Mouse (Mus musculus) megakaryocyte-erythroid progenitor cell, adult 5-6 weeks (primary cell): ENCODE measurements around the gene Cnn2. TPM values are rescaled to one million over a fixed set of nuclear protein-coding genes. Genes with fewer than 3 reads are reported as not detected.
A peak's percentile ranks its signal among the peaks of the same experiment; 100 is the strongest.

Experiments used
- ATAC-seq: replicated peaks from 2 replicates; pipeline ENCODE4 v1.8.0; 2016; ENCODE audit warnings: mild to moderate bottlenecking, inconsistent platforms; ENCODE audit not compliant: severe bottlenecking, poor library complexity, low FRiP score, low TSS enrichment
- total RNA-seq, 2 experiments: library from RNA; stranded (forward) in 1 of 2; stranded (reverse) in 1 of 2; fragments of 200-1000, 215-1000 nt in 1 of 2; fragments of >200 nt in 1 of 2; fragmentation: Nextera tagmentation in 1 of 2; gene quantifications; 2 replicates each; pipeline ENCODE4 v1.2.3; 2014 to 2017

Cnn2 gene
- total RNA-seq, 2 experiments from 2014 or later: 13.8 to 18.0 TPM

DNA sequence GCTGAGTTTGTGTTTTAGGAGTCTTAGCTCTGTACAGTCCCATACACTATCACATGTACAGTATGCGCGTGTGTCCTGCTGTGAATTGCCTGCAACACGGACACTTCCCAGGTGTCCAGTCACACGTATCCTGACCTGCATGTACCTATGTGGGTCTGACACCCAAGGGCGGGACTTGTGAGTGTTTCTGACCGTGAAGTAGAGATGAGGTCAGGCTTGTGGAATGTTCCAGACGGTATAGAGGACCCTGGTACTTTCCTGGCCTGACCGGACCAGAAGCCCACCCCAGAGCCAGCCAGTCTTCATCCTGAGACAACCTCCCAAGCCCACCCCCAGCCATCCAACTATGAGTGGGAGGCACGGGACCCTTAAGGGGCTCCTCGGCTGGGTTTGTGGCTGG lies 27.2 kb downstream of the Cnn2 start:
- ATAC-seq: no peak

DNA sequence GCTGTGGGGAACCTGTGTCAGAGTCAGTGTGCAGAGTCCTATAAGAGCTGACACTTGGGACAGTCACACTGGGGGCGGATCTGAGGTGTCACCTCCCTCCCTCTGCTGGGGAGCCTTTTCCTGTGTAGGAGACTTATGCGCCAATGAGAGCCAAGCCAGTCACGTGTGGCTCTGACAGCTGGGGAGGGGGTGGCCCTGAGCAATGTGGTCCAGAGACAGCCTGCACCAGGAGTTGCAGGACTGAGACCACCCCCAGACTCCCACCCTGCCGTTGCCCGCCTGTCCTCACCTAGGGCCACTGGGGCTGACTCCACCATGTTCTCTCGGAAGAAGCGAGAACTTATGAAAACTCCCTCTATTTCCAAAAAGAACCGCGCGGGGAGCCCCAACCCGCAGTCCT lies 28.1 kb downstream of the Cnn2 start, which contains the start of gene Arhgap45:
Gene Arhgap45, plus strand, starts transcription at position 143 of the 400 bp plus-strand sequence.
- peak; percentile 79 for ATAC-seq

DNA sequence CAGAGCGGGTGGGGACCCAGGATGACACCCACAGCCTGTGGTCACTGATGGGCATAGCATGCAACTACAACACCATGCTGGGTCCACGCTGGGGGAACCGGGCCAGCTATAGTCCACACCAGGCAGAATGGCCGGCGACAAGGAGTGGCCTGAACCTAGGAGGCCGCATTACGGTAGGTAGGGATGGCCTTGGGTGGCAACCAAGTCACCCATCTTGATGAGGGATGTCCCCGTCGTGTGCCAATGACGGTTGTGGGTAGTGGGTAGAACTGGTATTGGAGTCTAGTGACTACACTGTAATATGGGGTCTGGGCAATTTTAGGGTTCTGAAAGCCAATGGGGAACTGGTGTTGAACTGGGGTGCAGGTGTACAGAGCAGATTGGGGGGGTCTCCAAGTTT lies 28.5 kb downstream of the Cnn2 start:
- ATAC-seq: peak; percentile 14

DNA sequence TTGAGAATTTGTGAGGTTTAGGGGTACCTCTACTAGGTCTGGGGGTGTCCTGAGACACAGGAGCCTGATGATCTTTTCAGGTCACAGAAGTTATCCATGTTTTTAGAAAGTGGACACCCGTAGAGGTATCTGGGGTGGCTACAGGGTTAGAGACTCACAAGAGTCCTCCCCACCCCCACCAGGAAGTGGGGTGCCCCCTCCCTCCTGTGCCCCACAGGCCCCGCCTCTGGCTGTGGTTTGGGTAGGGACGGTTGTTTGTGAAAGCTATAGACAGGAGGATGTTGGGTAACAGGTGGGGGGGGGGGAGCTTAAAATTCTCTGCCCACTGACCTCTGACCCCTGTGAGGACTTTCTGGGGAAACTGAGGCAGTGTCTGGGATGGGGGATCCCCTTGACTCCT lies 29.0 kb downstream of the Cnn2 start:
- ATAC-seq: peak; percentile 21; the same call in 1 of the 2 replicates

DNA sequence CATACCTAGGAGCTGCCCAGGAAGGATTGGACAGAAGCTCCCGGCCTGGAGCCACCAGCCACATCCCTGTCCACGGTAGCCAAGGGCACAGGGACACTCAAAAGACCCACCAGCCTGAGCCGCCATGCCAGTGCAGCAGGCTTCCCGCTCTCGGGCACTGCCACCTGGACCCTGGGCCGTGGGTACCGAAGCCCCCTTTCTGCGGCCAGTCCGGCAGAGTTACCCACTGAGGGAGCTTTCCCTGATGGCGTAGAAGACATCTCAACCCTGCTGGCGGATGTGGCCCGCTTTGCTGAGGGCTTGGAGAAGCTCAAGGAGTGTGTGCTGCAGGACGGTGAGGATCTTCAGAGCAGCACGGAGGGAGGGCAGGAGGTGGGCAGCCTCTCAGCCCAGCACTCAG lies 29.4 kb downstream of the Cnn2 start:
- no peak for ATAC-seq

DNA sequence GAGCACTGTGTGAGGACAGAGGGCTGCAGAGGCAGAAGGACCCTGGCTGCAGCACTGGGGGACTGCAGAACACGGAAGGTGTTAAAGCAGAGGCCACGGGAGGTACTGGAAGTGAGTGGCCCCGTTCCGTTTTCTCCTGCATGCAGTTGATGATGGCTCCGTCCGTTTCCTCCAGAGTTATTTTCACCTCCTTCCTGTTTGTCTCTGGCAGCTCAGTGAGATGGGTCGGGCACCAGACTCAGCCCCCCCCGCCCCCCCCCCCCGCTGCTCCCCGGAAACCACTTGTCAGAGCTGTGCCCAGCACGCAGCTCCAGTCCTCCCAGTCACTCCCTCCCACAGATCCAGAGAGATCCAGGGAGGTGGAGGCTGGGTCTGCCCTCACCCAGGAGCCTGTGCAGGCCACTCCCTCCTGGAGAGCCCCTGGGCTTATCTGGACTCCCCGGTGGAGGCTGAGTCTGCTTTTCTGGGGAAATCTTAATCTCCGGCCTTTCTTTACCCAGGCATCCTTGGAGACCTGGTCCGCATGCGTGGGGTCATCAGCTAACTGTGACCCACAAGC lies 30.4 kb downstream of the Cnn2 start:
- peak; percentile 34 for ATAC-seq

DNA sequence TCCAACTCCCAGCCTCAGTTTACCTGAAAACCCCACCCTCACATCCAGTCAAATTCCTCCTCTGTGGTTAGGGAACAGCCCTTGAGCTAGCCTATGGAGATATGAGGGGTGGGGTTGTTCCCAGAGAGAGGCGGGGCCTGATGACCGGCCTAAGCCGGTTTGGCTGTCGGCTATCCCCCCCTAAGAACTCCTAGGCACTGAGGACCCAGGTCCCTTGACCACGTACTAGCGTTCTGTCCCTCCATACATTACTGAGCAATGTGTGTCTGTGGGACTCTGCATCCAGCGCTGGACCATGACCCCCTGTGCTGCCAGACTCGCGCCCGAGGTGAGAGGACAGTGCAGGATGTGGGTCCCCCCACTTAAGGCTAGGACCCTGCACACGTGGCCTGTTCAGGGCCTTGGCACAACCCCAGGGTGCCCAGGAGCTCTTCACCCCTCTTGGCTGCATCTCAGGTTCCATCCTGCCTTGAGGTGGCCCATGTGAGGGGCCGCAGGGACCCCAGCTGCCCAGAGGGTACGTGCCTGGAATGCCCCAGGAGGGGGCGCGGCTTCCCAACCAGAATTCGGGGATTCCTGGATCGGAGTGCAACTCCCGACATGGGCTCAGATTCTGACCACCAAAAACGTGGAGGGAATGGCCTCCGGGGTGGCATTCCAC lies 31.2 kb downstream of the Cnn2 start:
- no peak for ATAC-seq

DNA sequence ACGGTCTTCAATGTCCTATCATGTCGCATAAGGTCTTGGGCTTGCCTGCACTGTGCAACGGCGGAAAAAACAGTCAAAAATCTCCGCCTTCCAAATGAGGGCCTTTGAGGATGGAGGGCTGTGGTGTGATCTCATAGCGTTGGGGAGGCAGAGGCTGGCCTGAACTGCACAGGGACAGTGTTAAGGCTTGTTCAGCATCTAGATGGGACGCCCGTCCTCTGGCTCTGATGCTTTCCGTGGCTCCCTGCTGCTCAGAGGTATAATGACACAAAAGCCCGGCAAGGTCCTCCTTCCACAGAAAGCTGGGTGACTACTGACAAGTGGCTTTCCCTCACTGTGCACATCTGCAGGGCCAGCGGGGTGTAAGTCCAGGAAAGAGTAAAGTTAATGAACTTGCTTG lies 31.8 kb downstream of the Cnn2 start:
- ATAC-seq: no peak

DNA sequence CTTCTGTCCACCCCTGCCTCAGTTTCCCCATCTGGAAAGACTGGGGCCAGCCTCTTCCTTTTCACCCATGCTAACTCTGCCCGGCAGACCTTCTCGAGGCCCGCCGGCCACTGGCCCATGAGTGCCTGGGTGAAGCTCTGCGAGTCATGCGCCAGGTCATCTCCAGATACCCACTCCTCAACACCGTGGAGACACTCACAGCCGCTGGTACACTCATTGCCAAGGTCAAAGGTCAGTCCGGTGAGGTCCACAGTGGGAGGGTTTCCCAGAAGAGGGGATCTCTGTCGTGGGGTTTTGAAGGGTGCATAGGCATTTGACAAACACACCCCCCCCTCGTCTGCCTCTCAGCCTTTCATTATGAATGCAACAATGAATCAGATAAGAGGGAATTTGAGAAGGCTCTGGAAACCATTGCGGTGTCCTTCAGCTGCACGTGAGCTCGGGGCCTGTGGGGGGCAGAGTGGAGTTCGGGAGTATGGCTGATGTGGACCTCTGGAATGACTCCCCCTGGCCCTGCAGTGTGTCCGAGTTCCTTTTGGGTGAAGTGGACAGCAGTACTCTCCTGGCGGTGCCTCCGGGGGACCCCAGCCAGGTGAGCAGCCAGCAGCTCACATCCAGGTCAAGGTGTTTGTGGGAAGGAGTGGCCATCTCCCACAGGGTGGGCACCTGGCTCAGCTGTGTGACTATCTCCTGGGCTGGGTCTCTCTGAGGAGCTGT lies 32.4 kb downstream of the Cnn2 start:
- no peak for ATAC-seq

DNA sequence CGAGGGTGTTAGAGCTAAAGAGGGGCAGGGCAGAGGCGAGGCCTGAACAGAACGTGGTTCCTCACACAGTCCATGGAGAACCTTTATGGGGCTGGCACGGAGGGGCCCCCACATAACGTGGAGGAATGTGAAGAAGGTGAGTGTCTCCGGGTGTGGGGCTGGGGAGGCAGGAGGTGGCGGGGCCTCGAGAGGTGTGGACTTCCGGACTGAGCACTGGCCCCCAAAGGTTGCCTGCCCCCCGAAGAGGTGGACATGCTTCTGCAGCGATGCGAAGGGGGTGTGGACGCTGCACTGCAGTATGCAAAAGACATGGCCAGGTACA lies 32.9 kb downstream of the Cnn2 start:
- ATAC-seq: no peak

DNA sequence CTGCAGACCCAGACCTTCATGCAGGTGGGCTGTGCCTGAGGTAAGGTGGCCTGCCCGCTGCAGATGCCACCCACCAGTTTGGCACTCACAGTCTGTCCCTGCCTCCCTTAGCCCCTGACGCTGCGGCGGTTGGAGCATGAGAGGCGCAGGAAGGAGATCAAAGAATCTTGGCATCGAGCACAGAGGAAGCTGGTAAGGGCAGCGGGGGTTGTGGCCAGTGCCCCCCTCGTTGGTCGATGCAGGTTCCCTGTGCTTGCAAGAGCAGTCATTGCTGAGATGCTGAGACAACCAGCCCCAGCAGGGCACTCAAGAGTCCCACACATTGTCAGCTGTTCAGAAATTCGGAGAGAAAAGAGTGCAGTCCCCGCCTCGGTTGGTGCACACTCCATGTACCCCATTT lies 33.8 kb downstream of the Cnn2 start:
- ATAC-seq: no peak

DNA sequence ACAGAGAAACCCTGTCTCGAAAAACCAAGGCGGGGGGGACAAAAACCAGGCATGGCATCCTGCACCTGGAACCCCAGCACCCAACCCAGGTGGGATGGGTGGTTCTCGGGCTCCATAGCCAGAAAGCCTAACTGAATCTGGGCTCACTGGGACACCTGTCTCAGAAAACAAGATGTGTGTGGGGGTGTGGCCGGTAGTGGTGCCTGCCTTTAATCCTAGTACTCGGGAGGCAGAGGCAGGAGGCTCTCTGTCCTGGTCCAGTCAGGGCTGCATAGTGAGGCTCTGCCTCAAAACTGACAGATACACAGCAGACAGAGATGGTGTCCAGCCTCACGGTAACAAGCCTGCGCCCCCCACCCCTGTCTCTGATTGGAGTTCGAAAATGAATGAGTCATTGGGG lies 34.4 kb downstream of the Cnn2 start:
- no peak for ATAC-seq

DNA sequence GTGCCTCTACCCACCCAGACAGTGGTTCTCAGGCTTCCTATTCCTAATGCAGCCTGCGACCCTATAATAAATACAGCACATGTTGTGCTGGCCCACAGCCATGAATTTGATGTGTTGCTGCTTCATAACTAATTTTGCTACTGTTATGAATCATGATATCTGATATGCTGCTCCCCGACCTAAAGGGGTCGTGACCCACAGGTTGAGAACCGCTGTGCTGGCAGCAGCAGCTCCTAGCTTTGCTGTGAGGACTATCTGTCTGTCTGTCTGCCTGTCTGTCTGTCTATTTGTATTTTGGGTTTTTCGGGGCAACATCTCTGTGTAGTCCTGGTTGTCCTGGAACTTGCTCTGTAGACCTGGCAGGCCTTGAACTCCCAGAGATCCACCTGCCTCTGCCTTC lies 35.4 kb downstream of the Cnn2 start:
- no peak for ATAC-seq

DNA sequence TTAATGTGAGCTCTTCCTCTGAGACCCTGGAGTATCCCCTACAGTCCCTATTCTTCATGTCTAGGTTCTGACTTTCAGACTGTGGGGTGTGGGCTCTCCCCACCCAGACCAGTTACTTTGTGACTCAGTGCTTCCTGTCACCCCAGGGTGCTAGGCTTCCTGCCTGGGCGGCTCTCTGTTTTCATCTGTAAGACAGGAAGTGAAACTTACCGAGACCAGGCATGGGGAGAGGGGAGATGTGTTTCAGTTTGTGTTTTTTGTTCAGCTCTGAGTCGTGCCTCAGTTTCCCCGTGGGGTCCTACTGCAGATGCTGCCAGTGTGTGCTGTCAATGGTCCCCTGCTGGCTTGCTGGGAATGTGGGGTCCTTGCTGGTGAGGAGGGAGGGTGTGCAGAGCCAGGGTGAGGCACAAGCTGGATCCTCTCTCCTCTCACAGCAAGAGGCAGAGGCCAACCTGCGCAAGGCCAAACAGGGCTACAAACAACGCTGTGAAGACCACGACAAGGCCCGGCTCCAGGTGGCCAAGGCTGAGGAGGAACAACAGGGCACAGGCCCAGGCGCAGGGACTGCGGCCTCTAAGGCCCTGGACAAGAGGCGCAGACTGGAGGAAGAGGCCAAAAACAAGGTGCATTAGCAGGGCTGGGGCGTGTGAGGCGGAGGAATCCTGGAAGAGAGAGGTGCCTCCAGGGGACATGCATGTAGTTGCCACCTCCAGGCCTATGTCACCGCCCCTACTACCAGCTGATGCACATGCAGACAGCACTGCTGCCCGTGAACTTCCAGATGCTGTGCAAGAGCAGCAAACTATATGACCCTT lies 36.1 kb downstream of the Cnn2 start:
- no peak for ATAC-seq

DNA sequence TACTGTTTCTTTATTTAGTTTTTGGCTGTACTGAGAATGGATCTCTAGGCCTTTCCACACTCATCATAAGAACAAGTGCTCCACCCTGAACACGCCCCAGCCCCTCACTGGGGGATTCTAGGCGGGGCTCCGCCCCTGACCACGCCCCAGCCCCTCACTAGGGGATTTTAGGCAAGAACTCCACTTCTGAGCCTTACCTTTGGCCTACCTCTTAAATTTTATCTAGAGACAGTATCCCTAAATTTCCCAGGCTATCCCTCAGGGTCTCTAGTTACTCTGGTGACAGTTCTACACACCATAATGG lies 36.6 kb downstream of the Cnn2 start:
- no peak for ATAC-seq

DNA sequence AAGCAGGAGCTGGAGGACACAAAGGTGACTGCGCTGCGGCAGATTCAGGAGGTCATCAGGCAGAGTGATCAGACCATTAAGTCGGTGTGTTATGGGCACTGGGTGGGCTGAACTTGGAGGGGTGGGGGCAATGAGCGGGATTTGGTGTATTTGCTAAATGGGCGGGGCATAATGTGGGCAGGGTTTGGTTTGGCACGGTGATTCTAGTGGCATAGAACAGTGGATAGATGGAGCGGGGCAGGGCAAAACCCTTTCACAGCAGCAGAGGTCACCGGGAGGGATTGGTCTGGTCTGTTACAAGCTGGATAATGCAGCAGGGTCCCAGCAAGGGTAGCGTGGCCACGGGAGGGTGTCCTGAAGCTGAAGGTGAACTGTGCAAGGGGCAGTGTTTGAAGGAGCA lies 37.1 kb downstream of the Cnn2 start:
- no peak for ATAC-seq

DNA sequence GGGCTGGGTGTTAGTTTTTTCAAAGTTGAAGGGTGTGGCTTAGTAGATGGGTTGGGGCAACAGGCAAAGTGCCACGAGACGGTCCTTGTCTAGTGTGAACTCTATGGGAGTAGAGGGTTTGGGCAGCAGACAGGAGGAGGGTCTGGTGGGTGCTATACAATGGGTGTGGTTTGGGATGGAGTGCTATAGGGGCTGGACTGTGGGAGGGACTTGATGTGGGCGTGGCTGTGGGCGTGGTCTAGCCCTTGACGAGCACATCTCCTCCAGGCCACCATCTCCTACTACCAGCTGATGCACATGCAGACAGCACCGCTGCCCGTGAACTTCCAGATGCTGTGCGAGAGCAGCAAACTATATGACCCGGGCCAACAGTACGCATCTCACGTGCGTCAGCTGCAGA lies 37.5 kb downstream of the Cnn2 start:
- ATAC-seq: peak; percentile 57

DNA sequence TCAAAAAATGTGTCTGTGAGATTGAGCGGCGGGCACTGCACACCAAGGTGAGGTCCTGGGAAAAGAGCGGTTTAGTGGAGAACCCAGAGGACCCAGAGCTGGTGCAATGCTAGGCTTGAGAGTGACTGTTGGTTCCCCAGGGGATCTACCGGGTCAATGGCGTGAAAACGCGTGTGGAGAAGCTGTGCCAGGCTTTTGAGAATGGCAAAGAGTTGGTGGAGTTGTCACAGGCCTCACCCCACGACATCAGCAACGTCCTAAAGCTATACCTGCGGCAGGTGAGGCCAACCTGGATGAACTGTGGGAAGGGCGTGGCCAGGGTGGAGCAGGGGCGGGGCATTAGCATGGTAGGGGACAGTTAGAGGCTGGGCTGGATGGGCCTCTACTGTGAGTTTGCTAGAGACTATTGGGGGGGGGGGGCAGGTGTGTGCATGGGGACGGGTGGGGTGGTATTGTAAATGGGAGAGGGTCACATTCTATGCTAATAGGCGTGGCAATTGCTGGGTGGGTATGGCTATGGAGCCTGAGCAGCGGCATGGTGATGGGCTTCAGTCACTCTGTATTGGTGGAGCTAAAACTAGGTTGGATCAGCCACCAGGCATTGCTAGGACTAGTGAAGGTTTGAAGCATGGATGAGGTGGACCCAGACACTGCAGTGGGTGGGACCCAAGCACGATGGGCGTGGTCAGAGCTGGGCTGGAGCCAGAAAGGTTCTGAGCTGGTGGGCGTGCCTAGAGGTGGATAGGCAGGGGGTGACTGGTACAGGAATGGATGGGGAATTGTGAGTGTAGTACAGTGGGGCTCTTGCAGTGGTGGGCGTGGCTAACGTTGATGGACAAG lies 39.5 kb downstream of the Cnn2 start:
- no peak; the same call in 1 of the 2 replicates for ATAC-seq

DNA sequence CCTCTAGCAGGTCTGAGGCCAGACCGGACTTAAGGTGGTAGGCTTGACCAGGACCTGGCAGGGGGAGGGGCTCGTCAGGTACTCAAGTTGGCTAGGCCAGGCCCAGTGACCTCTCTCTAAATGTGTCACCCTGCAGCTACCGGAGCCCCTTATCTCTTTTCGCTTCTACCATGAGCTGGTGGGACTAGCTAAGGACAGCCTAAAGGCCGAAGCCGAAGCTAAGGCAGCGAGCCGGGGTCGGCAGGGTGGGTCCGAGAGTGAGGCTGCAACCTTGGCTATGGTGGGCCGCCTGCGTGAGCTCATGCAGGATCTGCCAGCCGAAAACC lies 40.1 kb downstream of the Cnn2 start:
- ATAC-seq: no peak

DNA sequence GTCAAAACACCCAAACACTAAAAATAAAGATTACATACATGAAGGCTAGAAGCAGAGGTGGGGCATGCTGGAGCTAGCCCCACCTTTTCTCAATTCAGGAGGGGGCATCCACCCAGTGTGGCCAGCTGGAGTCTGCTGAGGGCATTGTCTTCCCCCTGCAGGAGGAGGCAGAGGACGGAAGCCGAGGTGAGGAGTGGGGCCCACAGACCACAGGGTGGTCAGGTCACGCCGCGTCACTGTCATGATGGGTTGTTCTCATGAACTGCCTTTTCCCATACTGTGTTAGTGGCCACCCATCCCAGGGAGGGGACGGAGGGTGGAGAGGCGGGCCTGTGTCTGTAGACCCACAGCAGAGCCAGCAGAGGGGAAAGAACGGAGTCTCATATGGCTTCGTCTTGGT lies 41.8 kb downstream of the Cnn2 start:
- ATAC-seq: no peak
